Mouse (Mus musculus) gastrocnemius, postnatal 4 days (tissue): ENCODE data around the gene Nsrp1. TPM values are rescaled to one million over a fixed set of nuclear protein-coding genes. Genes with fewer than 3 reads are reported as not detected.

Source experiments
- microRNA-seq: library from miRNA; unstranded; fragments of <30 nt; microRNA quantifications from one replicate; pipeline ENCODE4 v1.2.0, GENCODE M21; 2021
- total RNA-seq, 2 experiments: library from RNA; stranded (reverse); gene quantifications; 2 replicates each; pipeline ENCODE4 v1.2.3; 2021

Nsrp1 gene
- total RNA-seq, 2 experiments from 2014 or later, result 15.9 to 16.2 TPM

Small RNA genes lying within 50 kb of the gene (microRNA-seq; reads per million reads assigned to microRNA genes)
- 461 reads per million, percentile 66 among the genes with 10 or more reads in this experiment for gene Mir423

Other genes with a start within 250 kb of the Nsrp1 start
- gene Cpd, start 231.4 kb downstream of the Nsrp1 start, total RNA-seq, result 10 to 100 TPM; 63.3 to 66.3 TPM
- gene Tmigd1, start 176.3 kb downstream of the Nsrp1 start, total RNA-seq, result under 1 TPM; 0.26 to 0.42 TPM
- gene Blmh, start 153.6 kb downstream of the Nsrp1 start, total RNA-seq, result 10 to 100 TPM; 70.3 to 70.9 TPM
- 1 to 10 TPM; 1.5 to 2.9 TPM for gene Slc6a4, start 79.8 kb downstream of the Nsrp1 start, total RNA-seq
- gene Efcab5, start 110.5 kb upstream of the Nsrp1 start, total RNA-seq, result 1 to 10 TPM in 1 of 2 experiments, under 1 TPM in 1; 0.57 to 1.2 TPM
- 10 to 100 TPM; 29.1 to 35.9 TPM for gene Ssh2, start 137.9 kb upstream of the Nsrp1 start, total RNA-seq